Mouse (Mus musculus): Measurements from ENCODE around the gene Zic1. TPM values are rescaled to one million over a fixed set of nuclear protein-coding genes. Genes with fewer than 3 reads are reported as not detected.

Gene Zic1
- 0.09 TPM in 1 of 2 replicates, not detected in the other for polyA plus RNA-seq (2015; fragmentation: Nextera tagmentation; extraction: Ambion mirVana)

GRCm38 (mm10) chr9:91365664-91366063 is at the start of gene Zic1:
Gene Zic1 (minus strand): TSS chr9:91365810.
- Histone ChIP-seq H3K4me3 (replicated peaks) (peak within 1 kb of the TSS; percentile 22), H3K36me3 (no peaks in the 10 kb centered on the region), H3K9ac (no peak within 1 kb of the TSS), H3K27me3 (replicated peaks) (peaks cover 86% of the 10 kb centered on the region), H3K4me1 (replicated peaks) (peaks cover 12% of the 10 kb centered on the region; the same call in 1 of the 2 replicates), H3K27ac (no peak within 1 kb of the TSS), H3K9me3 (no peaks in the 10 kb centered on the region), H3K4me2 (replicated peaks) (peak within 1 kb of the TSS; percentile 57)
- WGBS, result 2% methylated on average over 32 of the region's 33 CpGs
- no peak for ATAC-seq

- Histone ChIP-seq H3K4me3 (replicated peaks) (no peak overlapping the region), H3K9me3 (no peaks in the 10 kb centered on the region), H3K4me2 (replicated peaks) (no peak overlapping the region), H3K36me3 (no peaks in the 10 kb centered on the region), H3K27ac (no peak overlapping the region), H3K4me1 (replicated peaks) (no peaks in the 10 kb centered on the region), H3K27me3 (replicated peaks) (peaks cover 60% of the 10 kb centered on the region), H3K9ac (no peak overlapping the region)
- 3% methylated on average over 12 of the region's 12 CpGs for WGBS
- no peak for ATAC-seq
Measured at GRCm38 (mm10) chr9:91414007-91414661, 48.5 kb upstream of the Zic1 start.

GRCm38 (mm10) chr9:91409771-91410170 is 44.2 kb upstream of the Zic1 start:
- no peak overlapping the region for H3K9ac ChIP-seq
- ATAC-seq, result no peak
- no peaks in the 10 kb centered on the region for H3K36me3 ChIP-seq
- peaks cover 57% of the 10 kb centered on the region for H3K27me3 ChIP-seq (replicated peaks)
- no peak overlapping the region for H3K27ac ChIP-seq
- no peaks in the 10 kb centered on the region for H3K4me1 ChIP-seq (replicated peaks)
- H3K4me2 ChIP-seq (replicated peaks), result no peak overlapping the region
- H3K9me3 ChIP-seq, result no peaks in the 10 kb centered on the region
- 2% methylated on average over 3 of the region's 3 CpGs for WGBS
- no peak overlapping the region for H3K4me3 ChIP-seq (replicated peaks)

DNA sequence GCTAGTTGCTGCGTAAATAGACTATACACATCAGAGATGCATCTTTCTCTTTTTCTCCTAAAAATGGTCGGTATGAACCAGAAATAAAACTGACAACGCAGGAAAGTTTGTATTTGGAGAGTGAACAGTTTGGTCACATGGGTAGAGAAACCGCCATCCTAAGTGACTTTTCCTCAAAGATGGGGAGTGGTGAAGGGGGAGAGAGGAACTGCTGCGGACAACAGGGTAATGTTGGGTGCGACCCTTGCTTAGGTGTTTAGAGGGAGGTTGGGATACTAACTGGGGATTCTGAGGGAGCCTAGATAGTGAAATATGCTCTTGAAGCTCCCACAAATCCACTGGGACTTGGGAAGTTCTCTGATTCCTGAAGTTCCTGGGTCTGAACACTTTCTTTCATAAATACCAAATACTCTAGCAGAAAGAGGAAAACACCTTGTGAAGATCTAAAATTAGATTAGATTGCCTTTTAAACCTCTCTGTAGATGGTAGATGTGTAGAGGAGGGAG is 40.7 kb upstream of the Zic1 start:
- H3K9ac ChIP-seq, result no peak overlapping the region
- H3K27ac ChIP-seq, result no peak overlapping the region
- H3K4me3 ChIP-seq (replicated peaks), result no peak overlapping the region
- ATAC-seq, result no peak
- no peaks in the 10 kb centered on the region for H3K9me3 ChIP-seq
- H3K27me3 ChIP-seq (replicated peaks), result peaks cover 76% of the 10 kb centered on the region
- WGBS, result under 1% methylated on average over 6 of the region's 6 CpGs
- H3K4me1 ChIP-seq (replicated peaks), result no peaks in the 10 kb centered on the region
- H3K36me3 ChIP-seq, result no peaks in the 10 kb centered on the region
- H3K4me2 ChIP-seq (replicated peaks), result no peak overlapping the region

DNA sequence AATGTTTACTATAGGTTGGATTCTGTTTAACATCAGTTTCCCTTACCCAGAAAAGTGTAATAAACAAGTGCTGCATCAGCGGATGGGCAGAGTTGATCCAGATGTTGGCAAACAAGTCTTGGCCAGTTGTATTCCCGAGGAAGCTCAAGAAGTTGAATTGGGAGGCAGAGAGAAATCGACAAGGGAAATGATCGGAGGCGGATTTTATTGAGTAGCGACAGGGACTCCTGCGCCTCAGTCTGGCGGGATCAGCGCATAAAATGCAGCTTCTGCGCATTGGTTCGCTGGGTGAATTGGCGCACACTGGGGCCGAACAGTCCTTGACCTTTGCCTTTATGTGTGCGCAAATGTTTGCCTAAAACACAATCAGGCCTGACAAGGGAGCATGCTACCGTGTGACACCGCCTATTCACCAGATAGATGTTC is 40.2 kb upstream of the Zic1 start:
- peaks cover 80% of the 10 kb centered on the region for H3K27me3 ChIP-seq (replicated peaks)

DNA sequence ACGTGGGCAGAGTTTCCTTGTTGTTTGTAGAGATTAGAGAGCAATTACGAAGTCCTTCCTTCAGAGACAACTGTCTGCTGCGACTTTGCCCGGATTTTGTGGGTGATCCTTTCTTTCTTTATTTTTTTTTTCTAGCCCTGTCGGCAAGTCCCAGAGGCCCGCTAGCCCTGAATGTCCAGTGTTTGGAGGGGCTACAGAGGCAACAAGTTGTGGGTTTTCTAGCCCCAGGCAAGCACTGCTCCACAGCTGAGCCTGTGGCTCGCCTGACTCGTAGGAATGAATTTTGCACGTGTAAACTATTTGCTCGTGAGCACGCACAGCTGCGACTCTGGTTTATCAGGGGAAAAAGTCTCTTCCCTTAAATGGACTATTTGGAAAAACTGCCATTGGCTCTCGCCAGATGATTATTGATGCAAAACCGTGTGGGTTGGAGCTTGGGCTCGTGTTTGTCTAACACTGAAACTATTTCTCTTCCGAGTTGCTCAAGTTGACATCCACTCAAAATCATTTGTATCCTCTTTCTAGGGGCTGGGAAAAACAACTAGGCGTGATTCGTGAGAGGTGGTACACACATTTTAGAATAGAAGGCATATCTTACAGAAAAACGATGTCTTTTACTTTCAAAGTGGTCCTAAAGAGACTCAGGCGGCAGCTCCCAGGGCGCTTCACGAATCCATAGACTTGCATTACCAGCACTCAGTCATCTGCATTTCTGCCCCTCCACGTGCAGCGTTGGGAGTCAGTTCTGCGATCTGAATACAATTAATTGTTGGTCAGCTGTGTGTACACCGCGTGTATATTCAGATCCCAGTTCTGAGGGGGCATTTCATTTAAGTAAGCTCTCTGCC is 39.5 kb upstream of the Zic1 start:
- Histone ChIP-seq H3K27ac (no peak overlapping the region), H3K4me1 (replicated peaks) (no peaks in the 10 kb centered on the region), H3K9ac (no peak overlapping the region), H3K4me2 (replicated peaks) (no peak overlapping the region), H3K27me3 (replicated peaks) (peaks cover 80% of the 10 kb centered on the region), H3K36me3 (no peaks in the 10 kb centered on the region), H3K4me3 (replicated peaks) (no peak overlapping the region), H3K9me3 (no peaks in the 10 kb centered on the region)
- no peak for ATAC-seq
- WGBS, result 1% methylated on average over 27 of the region's 27 CpGs

More for the DNA sequence above, 40.2 kb upstream of the Zic1 start:
- no peak for ATAC-seq
- Histone ChIP-seq H3K36me3 (no peaks in the 10 kb centered on the region), H3K27ac (no peak overlapping the region), H3K4me1 (replicated peaks) (no peaks in the 10 kb centered on the region), H3K4me3 (replicated peaks) (no peak overlapping the region), H3K9ac (no peak overlapping the region), H3K9me3 (no peaks in the 10 kb centered on the region), H3K4me2 (replicated peaks) (no peak overlapping the region)
- WGBS, result 1% methylated on average over 16 of the region's 16 CpGs

DNA sequence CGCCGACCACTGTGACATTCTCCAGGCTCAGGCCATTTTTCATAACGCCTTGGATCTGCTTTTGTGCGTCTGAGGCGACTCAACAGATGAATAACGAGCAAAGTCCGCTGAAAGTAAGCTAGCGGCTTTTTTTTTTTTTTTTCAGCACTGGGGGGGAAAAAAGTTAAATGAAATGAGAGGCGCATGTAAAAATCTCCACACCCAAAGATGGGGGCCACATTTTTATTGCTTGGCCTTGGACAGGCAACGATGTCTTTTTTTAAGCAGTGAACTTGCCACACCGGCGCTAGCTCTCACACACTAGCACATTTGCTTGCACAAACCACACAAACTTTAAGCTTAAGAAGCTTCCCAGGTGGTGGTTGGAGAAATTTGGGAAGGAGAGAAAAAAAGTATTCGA is 38.6 kb upstream of the Zic1 start:
- Histone ChIP-seq H3K9me3 (no peaks in the 10 kb centered on the region), H3K4me3 (replicated peaks) (no peak overlapping the region), H3K36me3 (no peaks in the 10 kb centered on the region), H3K4me2 (replicated peaks) (no peak overlapping the region), H3K27ac (no peak overlapping the region), H3K4me1 (replicated peaks) (no peaks in the 10 kb centered on the region), H3K9ac (no peak overlapping the region), H3K27me3 (replicated peaks) (peaks cover 80% of the 10 kb centered on the region)
- no peak for ATAC-seq
- 2% methylated on average over 13 of the region's 13 CpGs for WGBS

- Histone ChIP-seq H3K4me2 (replicated peaks) (no peak overlapping the region), H3K27me3 (replicated peaks) (peaks cover 91% of the 10 kb centered on the region), H3K9ac (no peak overlapping the region), H3K27ac (no peak overlapping the region), H3K4me3 (replicated peaks) (no peak overlapping the region), H3K9me3 (no peaks in the 10 kb centered on the region), H3K36me3 (no peaks in the 10 kb centered on the region), H3K4me1 (replicated peaks) (no peaks in the 10 kb centered on the region)
- no peak for ATAC-seq
- under 1% methylated on average over 10 of the region's 10 CpGs for WGBS
Measured at GRCm38 (mm10) chr9:91401471-91401870, 35.9 kb upstream of the Zic1 start.

DNA sequence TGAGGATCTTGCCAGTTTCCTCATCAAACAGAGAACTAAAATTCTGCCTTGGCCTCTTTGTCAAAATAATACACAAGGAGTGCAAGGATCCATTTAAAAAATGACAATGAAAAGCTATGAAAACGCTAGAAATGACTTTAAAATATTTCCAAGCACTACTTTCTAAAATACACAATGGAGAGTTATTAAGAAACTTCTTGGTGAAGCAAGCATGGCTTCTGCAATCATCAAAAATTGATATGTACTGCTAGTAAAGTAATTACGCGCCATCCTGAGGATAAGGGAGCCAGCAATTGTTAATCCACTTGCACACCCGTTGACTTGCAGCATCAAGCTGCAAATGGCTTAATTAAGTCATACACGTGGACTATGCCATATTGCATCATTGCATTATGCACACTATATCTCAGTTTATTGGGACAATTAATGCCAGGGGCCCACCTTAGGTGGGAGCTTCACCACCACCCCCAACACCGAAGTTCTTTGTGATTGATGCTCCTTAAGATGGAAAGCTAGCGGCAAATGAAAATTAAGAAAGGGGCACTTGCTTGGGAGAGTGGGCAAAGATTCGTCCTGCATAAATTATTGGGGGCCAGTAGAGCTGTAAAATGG is 35.0 kb upstream of the Zic1 start:
- Histone ChIP-seq H3K9me3 (no peaks in the 10 kb centered on the region), H3K4me3 (replicated peaks) (no peak overlapping the region), H3K27ac (no peak overlapping the region), H3K9ac (no peak overlapping the region), H3K36me3 (no peaks in the 10 kb centered on the region), H3K4me2 (replicated peaks) (no peak overlapping the region), H3K27me3 (replicated peaks) (peaks cover 89% of the 10 kb centered on the region), H3K4me1 (replicated peaks) (no peaks in the 10 kb centered on the region)
- WGBS, result 7% methylated on average over 8 of the region's 8 CpGs
- ATAC-seq, result no peak

DNA sequence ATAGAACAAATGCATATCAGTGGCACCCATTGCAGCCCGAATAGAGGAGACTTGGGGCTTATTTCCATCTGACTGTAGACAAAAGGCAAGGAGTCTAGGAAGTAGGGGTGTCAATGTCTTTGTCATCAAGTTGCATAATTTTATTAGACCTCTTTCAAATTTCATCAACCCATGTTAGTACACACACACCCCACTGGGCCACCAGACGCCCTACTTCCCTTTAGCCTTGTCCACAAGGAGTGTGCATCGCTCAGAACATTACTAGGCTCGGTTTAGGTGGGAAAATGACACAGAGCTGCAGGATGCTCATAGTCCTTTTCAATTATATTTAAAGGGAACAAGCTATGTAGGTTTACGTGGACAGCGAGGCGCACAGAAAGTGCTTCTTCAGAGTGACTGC is 34.4 kb upstream of the Zic1 start:
- no peaks in the 10 kb centered on the region for H3K36me3 ChIP-seq
- ATAC-seq, result no peak
- 20% methylated on average over 7 of the region's 7 CpGs for WGBS
- peaks cover 89% of the 10 kb centered on the region for H3K27me3 ChIP-seq (replicated peaks)
- H3K9ac ChIP-seq, result no peak overlapping the region
- no peak overlapping the region for H3K4me2 ChIP-seq (replicated peaks)
- H3K4me3 ChIP-seq (replicated peaks), result no peak overlapping the region
- H3K9me3 ChIP-seq, result no peaks in the 10 kb centered on the region
- H3K27ac ChIP-seq, result no peak overlapping the region
- H3K4me1 ChIP-seq (replicated peaks), result no peaks in the 10 kb centered on the region

- H3K27me3 ChIP-seq (replicated peaks), result peaks cover 84% of the 10 kb centered on the region
Measured at GRCm38 (mm10) chr9:91395066-91395772, 29.6 kb upstream of the Zic1 start.

DNA sequence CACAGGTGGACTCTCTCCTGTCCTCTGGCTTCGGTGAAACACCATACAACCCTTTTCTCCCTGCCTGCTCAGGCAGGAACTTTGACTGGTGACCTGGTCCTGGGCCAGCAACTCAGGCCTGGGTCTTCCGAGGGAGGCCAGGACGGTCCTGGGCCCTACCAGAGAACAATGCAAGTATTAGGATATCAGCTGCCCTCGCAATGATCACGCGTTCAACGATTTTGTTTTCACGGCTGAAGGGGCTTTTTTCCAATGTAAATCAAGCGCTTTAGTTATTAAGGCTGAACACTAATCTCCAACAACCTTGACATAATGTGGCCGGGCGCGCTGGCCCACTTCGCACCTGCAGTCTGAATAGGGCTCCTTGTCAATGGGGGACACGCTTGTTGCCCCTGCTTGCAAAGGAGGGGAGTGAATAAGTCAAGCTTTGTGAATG is 28.6 kb upstream of the Zic1 start:
- Histone ChIP-seq H3K36me3 (no peaks in the 10 kb centered on the region), H3K27me3 (replicated peaks) (peaks cover 84% of the 10 kb centered on the region), H3K27ac (no peak overlapping the region), H3K4me2 (replicated peaks) (no peak overlapping the region), H3K9me3 (no peaks in the 10 kb centered on the region), H3K9ac (no peak overlapping the region), H3K4me1 (replicated peaks) (no peaks in the 10 kb centered on the region), H3K4me3 (replicated peaks) (no peak overlapping the region)
- no peak for ATAC-seq
- 3% methylated on average over 14 of the region's 14 CpGs for WGBS

More at GRCm38 (mm10) chr9:91395066-91395772, 29.6 kb upstream of the Zic1 start:
- H3K9ac ChIP-seq, result no peak overlapping the region
- ATAC-seq, result no peak
- no peaks in the 10 kb centered on the region for H3K4me1 ChIP-seq (replicated peaks)
- no peak overlapping the region for H3K4me2 ChIP-seq (replicated peaks)
- WGBS, result 7% methylated on average over 14 of the region's 14 CpGs
- no peak overlapping the region for H3K4me3 ChIP-seq (replicated peaks)
- H3K27ac ChIP-seq, result no peak overlapping the region
- no peaks in the 10 kb centered on the region for H3K36me3 ChIP-seq
- H3K9me3 ChIP-seq, result no peaks in the 10 kb centered on the region
